Mouse (Mus musculus) bone marrow macrophage, adult 2 months (primary cell): Measurements from ENCODE around the gene Kat7.

Experiments used
- CTCF ChIP-seq: IDR thresholded peaks from 2 replicates; pipeline ENCODE4 v1.5.1; 2012; ENCODE audit warnings: low read depth, mild to moderate bottlenecking, low read length, moderate library complexity
- POLR2A ChIP-seq: IDR thresholded peaks from 2 replicates; pipeline ENCODE4 v1.6.1; 2012; ENCODE audit warnings: mild to moderate bottlenecking, low read depth, low read length, borderline replicate concordance

DNA sequence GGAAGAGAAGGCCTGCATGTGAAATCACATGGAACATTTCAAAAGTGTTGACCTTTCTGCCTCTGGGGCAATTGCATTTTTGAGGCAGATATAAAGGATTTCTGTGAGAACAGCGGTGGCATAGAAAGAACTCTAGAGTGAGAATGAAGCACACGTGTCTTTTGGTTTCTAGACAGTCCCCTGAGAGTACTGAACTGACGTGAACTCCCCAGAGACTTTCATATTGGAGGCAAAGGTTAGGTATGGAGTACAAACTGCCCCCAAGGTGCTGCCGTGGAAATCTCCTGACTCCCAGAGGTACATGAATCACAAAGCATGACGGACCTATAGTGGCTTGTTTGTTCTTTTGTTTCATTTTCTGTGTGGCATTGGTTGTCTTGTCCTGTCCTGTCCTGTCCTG, 18.6 kb upstream of the Kat7 start:
- TF ChIP-seq CTCF (no peak), POLR2A (no peak)
